Mouse (Mus musculus) embryonic fibroblast, embryonic 13.5 days (primary cell): ENCODE measurements around the gene Sec24d. TPM values are rescaled to one million over a fixed set of nuclear protein-coding genes. Genes with fewer than 3 reads are reported as not detected.

Experiments used
- H3K27ac ChIP-seq: 2 replicates; pipeline ENCODE4 v1.5.1; 2012; ENCODE audit warnings: low read length, control low read depth, inconsistent platforms; ENCODE audit not compliant: insufficient read depth
- H3K4me1 ChIP-seq: 2 replicates; pipeline ENCODE4 v1.6.1; 2011; ENCODE audit warnings: low read length; ENCODE audit not compliant: control insufficient read depth, insufficient read depth
- H3K4me3 ChIP-seq: 2 replicates; pipeline ENCODE4 v1.5.1; 2011; ENCODE audit warnings: mild to moderate bottlenecking, control low read depth, low read length; ENCODE audit not compliant: insufficient read depth
- CTCF ChIP-seq: IDR thresholded peaks from 2 replicates; pipeline ENCODE4 v1.5.1; 2011; ENCODE audit warnings: mild to moderate bottlenecking, control low read depth, low read length, moderate library complexity, borderline replicate concordance; ENCODE audit not compliant: insufficient read depth
- POLR2A ChIP-seq: IDR thresholded peaks from 2 replicates; pipeline ENCODE4 v1.6.1; 2011; ENCODE audit warnings: low read depth, mild to moderate bottlenecking, control low read depth, low read length, moderate library complexity
- polyA plus RNA-seq: library from polyadenylated mRNA; stranded (reverse); fragments of >200 nt; gene quantifications from 2 replicates; pipeline ENCODE4 v1.2.4, GENCODE M21; 2011; ENCODE audit warnings: low read depth; ENCODE audit not compliant: missing spikeins, insufficient read length

Gene Sec24d
- 156 and 157 TPM in 2 replicates for polyA plus RNA-seq

GRCm38 (mm10) chr3:123266753-123267651 is at the start of gene Sec24d:
TSS of gene Sec24d (plus strand) at chr3:123267455.
- peak within 1 kb of the TSS; percentile 92 for H3K27ac ChIP-seq
- peaks cover 2% of the 10 kb centered on the region; the same call in 1 of the 2 replicates for H3K4me1 ChIP-seq
- H3K4me3 ChIP-seq = peak within 1 kb of the TSS; percentile 92
- TF ChIP-seq POLR2A (peak; percentile 80), CTCF (no peak)

GRCm38 (mm10) chr3:123218646-123219045 is 48.6 kb upstream of the Sec24d start:
- no peaks in the 10 kb centered on the region for H3K4me1 ChIP-seq
- no peak overlapping the region for H3K4me3 ChIP-seq
- H3K27ac ChIP-seq = no peak overlapping the region
- no peak for TF ChIP-seq CTCF
- no peak for TF ChIP-seq POLR2A

- no peak overlapping the region for H3K4me3 ChIP-seq
- H3K4me1 ChIP-seq = no peaks in the 10 kb centered on the region
- no peak overlapping the region for H3K27ac ChIP-seq
- TF ChIP-seq POLR2A = no peak
- TF ChIP-seq CTCF = no peak
Observed at GRCm38 (mm10) chr3:123227276-123227675, 40.0 kb upstream of the Sec24d start.

- Histone ChIP-seq H3K4me1 (0 out of 2 replicates have a peak, but pooled peaks cover 1% of the 10 kb centered on the region), H3K4me3 (no peak overlapping the region), H3K27ac (no peak overlapping the region)
- TF ChIP-seq CTCF (no peak), POLR2A (no peak)
Observed at GRCm38 (mm10) chr3:123231639-123232038, 35.6 kb upstream of the Sec24d start.

GRCm38 (mm10) chr3:123234191-123234836 is 32.9 kb upstream of the Sec24d start:
- Histone ChIP-seq H3K27ac (no peak overlapping the region), H3K4me1 (0 out of 2 replicates have a peak, but pooled peaks cover 2% of the 10 kb centered on the region), H3K4me3 (no peak overlapping the region)
- TF ChIP-seq CTCF (no peak), POLR2A (no peak)

- H3K4me1 ChIP-seq = 0 out of 2 replicates have a peak, but pooled peaks cover 2% of the 10 kb centered on the region
- TF ChIP-seq POLR2A (no peak), CTCF (no peak)
- H3K4me3 ChIP-seq = peak overlapping the region; percentile 40
- no peak overlapping the region for H3K27ac ChIP-seq
Observed at GRCm38 (mm10) chr3:123235495-123235894, 31.8 kb upstream of the Sec24d start.

GRCm38 (mm10) chr3:123235921-123236320 is 31.3 kb upstream of the Sec24d start, which contains the start of gene Synpo2:
TSS of gene Synpo2 (minus strand) at chr3:123236149.
- TF ChIP-seq CTCF (no peak), POLR2A (peak; percentile 82)
- H3K4me3 ChIP-seq = peak within 1 kb of the TSS; percentile 40
- H3K27ac ChIP-seq = no peak within 1 kb of the TSS
- 0 out of 2 replicates have a peak, but pooled peaks cover 2% of the 10 kb centered on the region for H3K4me1 ChIP-seq

- no peak for TF ChIP-seq POLR2A
- TF ChIP-seq CTCF = no peak
- no peak overlapping the region for H3K27ac ChIP-seq
- no peak overlapping the region for H3K4me3 ChIP-seq
- 0 out of 2 replicates have a peak, but pooled peaks cover 2% of the 10 kb centered on the region for H3K4me1 ChIP-seq
Observed at GRCm38 (mm10) chr3:123237039-123237438, 30.2 kb upstream of the Sec24d start.

- Histone ChIP-seq H3K4me1 (0 out of 2 replicates have a peak, but pooled peaks cover 2% of the 10 kb centered on the region), H3K27ac (no peak overlapping the region), H3K4me3 (no peak overlapping the region)
- TF ChIP-seq POLR2A = no peak
Observed at GRCm38 (mm10) chr3:123237446-123237845, 29.8 kb upstream of the Sec24d start.
